Mouse (Mus musculus): ENCODE data around the gene Nfasc.

Gene Nfasc

GRCm38 (mm10) chr1:132647958-132648357, 93.6 kb downstream of the Nfasc start:
- DNase-seq (ENCODE audit: low spot score in 2 of 2): no peak

GRCm38 (mm10) chr1:132641049-132641795, 100.4 kb downstream of the Nfasc start:
- DNase-seq (ENCODE audit: low spot score in 2 of 2): no peak

GRCm38 (mm10) chr1:132640256-132640655, 101.3 kb downstream of the Nfasc start:
- DNase-seq (ENCODE audit: low spot score in 2 of 2): no peak

GRCm38 (mm10) chr1:132637346-132637745, 104.3 kb downstream of the Nfasc start:
- DNase-seq (ENCODE audit: low spot score in 2 of 2): no peak

- peak; percentile 45 to 63 for DNase-seq (ENCODE audit: low spot score in 2 of 2)
These were observed 111.8 kb downstream of the Nfasc start for GRCm38 (mm10) chr1:132629611-132630370.

GRCm38 (mm10) chr1:132628599-132628998, 113.0 kb downstream of the Nfasc start:
- DNase-seq (ENCODE audit: low spot score in 2 of 2): no peak

- no peak for DNase-seq (ENCODE audit: low spot score in 2 of 2)
These were observed 113.4 kb downstream of the Nfasc start for GRCm38 (mm10) chr1:132628183-132628582.

- no peak for DNase-seq (ENCODE audit: low spot score in 2 of 2)
These were observed 115.4 kb downstream of the Nfasc start for GRCm38 (mm10) chr1:132626125-132626756.

- DNase-seq (ENCODE audit: low spot score in 2 of 2): no peak
These were observed 116.6 kb downstream of the Nfasc start for GRCm38 (mm10) chr1:132625034-132625433.

GRCm38 (mm10) chr1:132624466-132624865, 117.1 kb downstream of the Nfasc start:
- DNase-seq (ENCODE audit: low spot score in 2 of 2): no peak

GRCm38 (mm10) chr1:132623641-132624336, 117.8 kb downstream of the Nfasc start:
- DNase-seq (ENCODE audit: low spot score in 2 of 2): no peak

- no peak for DNase-seq (ENCODE audit: low spot score in 2 of 2)
These were observed 129.5 kb downstream of the Nfasc start for GRCm38 (mm10) chr1:132612066-132612465.

- no peak for DNase-seq (ENCODE audit: low spot score in 2 of 2)
These were observed 132.5 kb downstream of the Nfasc start for GRCm38 (mm10) chr1:132609048-132609634.

- DNase-seq (ENCODE audit: low spot score in 2 of 2): no peak
These were observed 139.4 kb downstream of the Nfasc start for GRCm38 (mm10) chr1:132602161-132602560.

- no peak for DNase-seq (ENCODE audit: low spot score in 2 of 2)
These were observed 143.6 kb downstream of the Nfasc start for GRCm38 (mm10) chr1:132598024-132598423.

GRCm38 (mm10) chr1:132595741-132596140, 145.9 kb downstream of the Nfasc start:
- no peak for DNase-seq (ENCODE audit: low spot score in 2 of 2)

GRCm38 (mm10) chr1:132594587-132594986, 147.0 kb downstream of the Nfasc start:
- peak in 1 of 2 experiments; percentile 43 for DNase-seq (ENCODE audit: low spot score in 2 of 2)

- no peak for DNase-seq (ENCODE audit: low spot score in 2 of 2)
These were observed 149.5 kb downstream of the Nfasc start for GRCm38 (mm10) chr1:132592145-132592544.

GRCm38 (mm10) chr1:132591399-132591930, 150.1 kb downstream of the Nfasc start:
- no peak for DNase-seq (ENCODE audit: low spot score in 2 of 2)

GRCm38 (mm10) chr1:132586679-132587201, 154.9 kb downstream of the Nfasc start:
- no peak for DNase-seq (ENCODE audit: low spot score in 2 of 2)

GRCm38 (mm10) chr1:132585376-132585775, 156.2 kb downstream of the Nfasc start:
- DNase-seq (ENCODE audit: low spot score in 2 of 2): no peak

Measured in heart, adult 9 months (tissue).